Mouse (Mus musculus): ENCODE measurements around the gene Prss50. TPM values are rescaled to one million over a fixed set of nuclear protein-coding genes. Genes with fewer than 3 reads are reported as not detected.
"Not testable (repeated sequence)": the region's sequence is repeated elsewhere in the genome, so short reads cannot be mapped to it uniquely, and the experiment has no call there.

The Prss50 gene
- not detected in 2 replicates for polyA plus RNA-seq (2011; ENCODE audit: insufficient read length, low read depth, missing spikeins)

DNA sequence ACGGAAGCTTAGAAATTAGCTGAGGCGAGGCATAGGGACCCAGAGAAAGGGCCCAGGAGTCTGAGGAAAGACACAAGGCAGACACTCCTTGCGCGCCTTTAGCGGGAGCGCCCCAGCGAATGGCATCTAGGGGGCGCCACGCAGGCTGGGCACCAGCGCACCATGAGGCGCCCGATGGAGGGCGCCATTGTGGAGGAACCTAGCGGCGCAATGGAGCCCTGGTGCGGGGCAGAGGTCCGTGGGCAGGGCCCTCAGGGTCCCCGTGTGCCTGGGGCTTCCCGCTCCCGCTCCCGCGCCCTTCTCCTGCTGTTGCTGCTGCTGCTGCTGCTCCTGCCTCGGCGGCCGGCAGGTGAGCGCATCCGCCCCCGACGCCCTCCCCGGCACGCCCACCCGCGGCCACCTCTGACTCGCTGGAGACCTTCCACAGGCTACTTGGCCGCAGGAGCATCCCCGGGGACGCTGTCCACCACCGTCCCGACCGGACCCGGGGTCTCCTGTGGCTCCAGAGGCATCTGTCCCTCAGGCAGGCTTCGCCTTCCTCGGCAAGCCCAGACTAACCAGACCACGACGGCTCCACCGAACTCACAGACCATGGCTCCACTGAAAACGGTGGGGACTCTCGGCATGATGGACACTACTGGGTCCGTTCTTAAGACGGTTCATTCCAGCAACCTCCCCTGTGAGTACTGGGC lies at the start of gene Prss50:
Gene Prss50, plus strand, starts transcription at position 187 of the 692 bp plus-strand sequence.
- Histone ChIP-seq H3K4me3 (ENCODE audit: insufficient read depth, low read length) (no peak within 1 kb of the TSS), H3K4me1 (ENCODE audit: control insufficient read depth, insufficient read depth, low read length) (no peaks in the 10 kb centered on the region), H3K27ac (ENCODE audit: insufficient read depth, low read length) (no peak within 1 kb of the TSS)
- TF ChIP-seq POLR2A (IDR thresholded peaks at IDR 0.05; ENCODE audit: low read depth, low read length): no peak
- 0 out of 2 replicates have a peak, but pooled peaks have one; percentile 2 for TF ChIP-seq CTCF (IDR thresholded peaks at IDR 0.05; ENCODE audit: borderline replicate concordance, insufficient read depth, low read length)

DNA sequence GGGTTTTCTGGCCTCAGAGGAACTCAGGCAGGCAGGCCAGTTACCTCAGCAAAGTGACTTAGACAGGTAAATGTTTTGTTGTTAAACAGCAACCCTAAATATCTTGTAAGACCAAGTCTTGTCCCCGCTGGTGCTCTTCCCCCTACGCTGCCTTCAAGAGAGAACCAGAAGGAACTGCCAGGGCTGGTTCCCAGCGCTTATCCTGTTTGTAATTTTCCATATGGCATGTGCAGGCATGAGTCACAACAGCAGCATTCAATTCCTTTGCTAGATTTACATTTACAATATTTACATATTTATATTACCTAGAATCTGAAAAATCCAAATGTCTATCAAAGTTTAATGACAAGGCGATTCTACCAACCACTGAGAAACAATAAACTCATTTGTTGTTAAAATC lies 47.7 kb upstream of the Prss50 start:
- Histone ChIP-seq H3K4me3 (ENCODE audit: insufficient read depth, low read length) (no peak overlapping the region), H3K27ac (ENCODE audit: insufficient read depth, low read length) (peak overlapping the region; percentile 67), H3K4me1 (ENCODE audit: control insufficient read depth, insufficient read depth, low read length) (peaks cover 4% of the 10 kb centered on the region)
- TF ChIP-seq POLR2A (IDR thresholded peaks at IDR 0.05; ENCODE audit: low read depth, low read length) (no peak), CTCF (IDR thresholded peaks at IDR 0.05; ENCODE audit: borderline replicate concordance, insufficient read depth, low read length) (no peak)

DNA sequence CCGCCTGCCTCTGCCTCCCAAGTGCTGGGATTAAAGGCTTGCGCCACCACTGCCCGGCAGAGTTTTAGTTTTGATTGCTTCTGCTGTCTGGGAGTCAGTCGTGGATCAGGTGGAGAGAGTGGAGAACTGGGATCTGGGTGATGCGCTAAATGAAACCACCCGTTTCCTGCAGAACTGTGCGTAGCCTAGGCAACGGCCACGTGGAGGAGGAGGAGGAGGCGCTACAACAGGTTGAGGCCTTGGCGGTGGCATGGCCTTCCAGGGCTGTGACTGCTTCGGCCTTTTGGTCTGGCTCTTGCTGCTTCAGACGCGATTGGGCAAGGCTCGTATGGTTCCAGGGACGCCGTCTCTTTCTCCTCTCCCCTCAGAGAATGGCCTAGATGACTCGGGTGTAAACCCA lies 44.0 kb upstream of the Prss50 start, which contains the start of gene Prss44:
Gene Prss44, plus strand, starts transcription at position 206 of the 400 bp plus-strand sequence.
- peaks cover 4% of the 10 kb centered on the region for H3K4me1 ChIP-seq (ENCODE audit: control insufficient read depth, insufficient read depth, low read length)
- TF ChIP-seq CTCF (IDR thresholded peaks at IDR 0.05; ENCODE audit: borderline replicate concordance, insufficient read depth, low read length) (no peak), POLR2A (IDR thresholded peaks at IDR 0.05; ENCODE audit: low read depth, low read length) (no peak)
- H3K27ac ChIP-seq (ENCODE audit: insufficient read depth, low read length): no peak within 1 kb of the TSS
- H3K4me3 ChIP-seq (ENCODE audit: insufficient read depth, low read length): no peak within 1 kb of the TSS

DNA sequence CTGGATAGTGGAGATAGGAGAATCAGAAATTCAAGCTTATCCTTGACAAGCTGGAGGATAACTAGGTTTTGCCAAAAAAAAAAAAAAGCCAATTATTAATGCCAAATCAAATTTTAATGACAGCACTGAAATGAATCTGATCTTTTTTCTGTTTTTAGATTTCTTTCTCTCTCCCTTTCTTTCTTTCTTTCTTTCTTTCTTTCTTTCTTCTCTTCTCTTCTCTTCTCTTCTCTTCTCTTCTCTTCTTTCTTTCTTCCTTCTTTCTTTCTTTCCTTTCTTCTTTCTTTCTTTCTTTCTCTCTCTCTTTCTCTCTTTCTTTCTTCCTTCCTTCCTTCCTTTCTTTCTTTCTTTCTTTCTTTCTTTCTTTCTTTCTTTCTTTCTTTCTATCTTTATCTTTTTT lies 37.2 kb upstream of the Prss50 start:
- not testable (repeated sequence) for H3K27ac ChIP-seq (ENCODE audit: insufficient read depth, low read length); H3K4me3 ChIP-seq (ENCODE audit: insufficient read depth, low read length); H3K4me1 ChIP-seq (ENCODE audit: control insufficient read depth, insufficient read depth, low read length)

DNA sequence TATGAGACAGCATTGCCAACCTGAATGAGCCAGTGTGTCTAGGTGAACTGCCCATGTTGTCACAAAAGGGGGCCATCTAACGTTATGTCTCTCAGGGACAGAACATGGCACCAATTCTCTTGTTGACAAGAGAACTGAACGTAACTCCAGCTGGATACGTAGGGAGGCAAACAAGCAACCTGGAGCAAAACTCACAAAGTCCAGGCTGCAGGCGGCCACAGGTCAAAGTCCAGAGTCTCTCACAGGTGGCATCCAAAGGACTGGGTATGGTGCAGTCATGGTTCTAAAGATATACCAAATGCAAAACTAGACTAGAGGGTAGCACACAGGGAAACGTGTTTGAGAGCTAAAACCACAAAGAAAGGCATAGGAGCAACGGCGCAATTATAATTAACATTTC lies 36.3 kb upstream of the Prss50 start:
- Histone ChIP-seq H3K4me1 (ENCODE audit: control insufficient read depth, insufficient read depth, low read length) (no peaks in the 10 kb centered on the region), H3K27ac (ENCODE audit: insufficient read depth, low read length) (no peak overlapping the region), H3K4me3 (ENCODE audit: insufficient read depth, low read length) (no peak overlapping the region)
- TF ChIP-seq POLR2A (IDR thresholded peaks at IDR 0.05; ENCODE audit: low read depth, low read length) (no peak), CTCF (IDR thresholded peaks at IDR 0.05; ENCODE audit: borderline replicate concordance, insufficient read depth, low read length) (no peak)

DNA sequence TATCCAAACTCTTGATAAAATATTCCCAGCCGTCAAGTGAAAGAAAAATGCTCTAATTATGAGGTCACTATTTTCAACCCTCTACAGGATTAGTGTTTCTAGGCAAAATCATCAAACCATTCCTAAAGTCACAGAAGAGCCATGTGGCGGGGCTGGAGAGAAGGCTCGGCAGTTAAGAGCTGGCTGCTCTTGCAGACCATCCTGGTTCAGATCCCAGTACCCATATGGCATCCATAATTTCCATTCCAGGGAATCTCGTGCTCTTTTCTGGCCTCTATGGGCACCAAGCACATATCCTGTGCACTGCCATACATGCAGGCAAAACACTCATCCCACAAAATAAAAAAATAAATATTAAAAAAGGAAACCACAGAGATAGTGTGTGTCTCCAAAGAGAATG lies 32.3 kb upstream of the Prss50 start:
- Histone ChIP-seq H3K27ac (ENCODE audit: insufficient read depth, low read length) (no peak overlapping the region), H3K4me1 (ENCODE audit: control insufficient read depth, insufficient read depth, low read length) (no peaks in the 10 kb centered on the region), H3K4me3 (ENCODE audit: insufficient read depth, low read length) (no peak overlapping the region)
- TF ChIP-seq CTCF (IDR thresholded peaks at IDR 0.05; ENCODE audit: borderline replicate concordance, insufficient read depth, low read length) (no peak), POLR2A (IDR thresholded peaks at IDR 0.05; ENCODE audit: low read depth, low read length) (no peak)

DNA sequence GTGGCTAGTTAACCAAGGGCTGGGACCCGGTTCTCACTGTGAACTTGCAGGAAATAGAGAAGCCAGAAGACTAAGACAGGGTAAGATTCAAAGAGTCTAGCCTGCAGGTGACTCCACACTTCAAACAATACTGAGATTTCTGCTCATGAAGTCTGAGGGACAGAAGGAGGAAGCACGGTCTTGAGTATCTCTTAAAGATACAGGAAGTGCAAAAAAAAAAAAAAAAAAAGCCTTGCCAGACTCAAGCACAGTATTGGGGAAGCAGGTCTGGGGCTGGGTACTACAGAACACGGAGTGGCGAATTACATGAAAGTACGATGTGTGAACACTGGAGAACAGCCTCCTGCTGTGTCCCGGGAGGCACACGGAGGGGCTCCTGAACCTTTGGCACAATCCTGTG lies 31.9 kb upstream of the Prss50 start:
- TF ChIP-seq CTCF (IDR thresholded peaks at IDR 0.05; ENCODE audit: borderline replicate concordance, insufficient read depth, low read length): no peak
- TF ChIP-seq POLR2A (IDR thresholded peaks at IDR 0.05; ENCODE audit: low read depth, low read length): no peak
- H3K4me3 ChIP-seq (ENCODE audit: insufficient read depth, low read length): no peak overlapping the region
- H3K27ac ChIP-seq (ENCODE audit: insufficient read depth, low read length): no peak overlapping the region
- no peaks in the 10 kb centered on the region for H3K4me1 ChIP-seq (ENCODE audit: control insufficient read depth, insufficient read depth, low read length)

DNA sequence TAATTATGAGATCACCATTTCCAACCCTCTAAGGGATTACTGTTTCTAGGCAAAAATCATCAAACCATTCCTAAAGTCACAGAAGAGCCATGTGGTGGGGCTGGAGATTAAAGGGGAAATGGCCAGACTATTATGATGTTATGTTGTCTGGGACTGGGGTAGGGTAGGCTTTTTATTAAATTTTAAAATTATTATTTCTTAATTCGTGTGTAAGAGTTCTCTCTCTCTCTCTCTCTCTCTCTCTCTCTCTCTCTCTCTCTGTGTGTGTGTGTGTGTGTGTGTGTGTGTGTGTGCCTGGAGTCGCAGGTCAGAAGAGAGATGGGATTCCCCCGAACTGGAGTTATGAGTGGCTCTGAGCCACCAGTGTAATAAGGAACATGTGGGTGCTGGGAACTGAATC lies 31.4 kb upstream of the Prss50 start, which contains the start of gene Prss43:
Gene Prss43, plus strand, starts transcription at position 301 of the 400 bp plus-strand sequence.
- no peak within 1 kb of the TSS for H3K4me3 ChIP-seq (ENCODE audit: insufficient read depth, low read length)
- no peak within 1 kb of the TSS for H3K27ac ChIP-seq (ENCODE audit: insufficient read depth, low read length)
- H3K4me1 ChIP-seq (ENCODE audit: control insufficient read depth, insufficient read depth, low read length): no peaks in the 10 kb centered on the region
- TF ChIP-seq POLR2A (IDR thresholded peaks at IDR 0.05; ENCODE audit: low read depth, low read length) (no peak), CTCF (IDR thresholded peaks at IDR 0.05; ENCODE audit: borderline replicate concordance, insufficient read depth, low read length) (no peak)

DNA sequence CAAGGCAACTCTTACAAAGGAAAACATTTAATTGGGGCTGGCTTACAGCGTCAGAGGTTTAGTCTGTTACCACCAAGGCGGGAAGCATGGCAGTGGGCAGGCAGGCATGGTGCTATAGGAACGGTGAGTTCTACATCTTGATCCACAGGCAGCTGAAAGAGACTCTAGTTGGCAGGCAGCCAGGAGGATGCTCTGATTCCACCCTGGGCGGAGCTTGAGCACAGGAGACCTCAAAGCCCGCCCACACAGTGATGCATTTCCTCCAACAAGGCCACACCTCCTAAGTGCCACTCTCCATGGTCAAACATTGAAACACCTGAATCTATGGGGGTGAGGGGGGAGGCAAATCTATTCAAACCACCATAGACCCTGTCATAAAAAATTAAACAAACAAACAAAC lies 24.7 kb upstream of the Prss50 start:
- H3K4me3 ChIP-seq (ENCODE audit: insufficient read depth, low read length): no peak overlapping the region
- TF ChIP-seq CTCF (IDR thresholded peaks at IDR 0.05; ENCODE audit: borderline replicate concordance, insufficient read depth, low read length) (no peak), POLR2A (IDR thresholded peaks at IDR 0.05; ENCODE audit: low read depth, low read length) (no peak)
- H3K27ac ChIP-seq (ENCODE audit: insufficient read depth, low read length): no peak overlapping the region
- no peaks in the 10 kb centered on the region for H3K4me1 ChIP-seq (ENCODE audit: control insufficient read depth, insufficient read depth, low read length)

DNA sequence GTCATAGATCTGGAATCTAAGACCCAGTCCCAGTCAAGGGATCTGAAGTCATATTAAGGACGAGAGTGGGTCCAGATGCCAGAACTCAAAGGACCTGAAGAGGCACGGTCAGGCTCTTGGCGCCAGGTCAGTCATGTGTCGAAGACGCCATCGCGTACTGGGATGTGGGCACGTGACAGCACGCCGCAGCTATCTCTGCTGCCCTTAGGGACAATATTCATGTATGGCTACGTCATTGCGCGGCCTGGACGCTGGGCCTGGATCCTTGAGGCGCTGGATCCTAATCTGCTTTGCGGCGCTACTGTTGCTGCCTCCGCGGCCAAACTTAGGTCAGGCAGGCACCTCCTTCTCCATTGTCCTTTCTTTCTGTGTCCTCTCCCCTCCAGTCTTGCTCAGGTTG lies 23.4 kb upstream of the Prss50 start, which contains the start of gene Prss45:
Gene Prss45, plus strand, starts transcription at position 178 of the 400 bp plus-strand sequence.
- TF ChIP-seq POLR2A (IDR thresholded peaks at IDR 0.05; ENCODE audit: low read depth, low read length) (no peak), CTCF (IDR thresholded peaks at IDR 0.05; ENCODE audit: borderline replicate concordance, insufficient read depth, low read length) (no peak)
- H3K27ac ChIP-seq (ENCODE audit: insufficient read depth, low read length): no peak within 1 kb of the TSS

More for the DNA sequence above, 23.4 kb upstream of the Prss50 start, which contains the start of gene Prss45:
- H3K4me3 ChIP-seq (ENCODE audit: insufficient read depth, low read length): no peak within 1 kb of the TSS
- H3K4me1 ChIP-seq (ENCODE audit: control insufficient read depth, insufficient read depth, low read length): no peaks in the 10 kb centered on the region

Data from embryonic fibroblast, embryonic 13.5 days (primary cell).